Mouse (Mus musculus) hindbrain, postnatal 0 days (tissue): Measurements from ENCODE around the gene Il23a. TPM values are rescaled to one million over a fixed set of nuclear protein-coding genes. Genes with fewer than 3 reads are reported as not detected.

Experiments used
- ATAC-seq: fragments of 200-750 bp; cut with Nextera tagmentation; 2 replicates; pipeline ENCODE4 v1.8.0; 2017; ENCODE audit warnings: mild to moderate bottlenecking, moderate TSS enrichment, moderate library complexity
- DNase-seq: peaks from one replicate; pipeline ENCODE4 v3.0.0-alpha.2; 2015; ENCODE audit warnings: low spot score
- H3K27ac ChIP-seq: fragments of 300-500 bp; sonication (generic); 2 replicates; pipeline ENCODE4 v1.5.1; 2014; ENCODE audit warnings: mild to moderate bottlenecking
- H3K27me3 ChIP-seq: fragments of 300-500 bp; sonication (generic); 2 replicates; pipeline ENCODE4 v1.6.1; 2014; ENCODE audit warnings: low read length, mixed read lengths; ENCODE audit not compliant: insufficient read depth
- H3K36me3 ChIP-seq: fragments of 300-500 bp; sonication (generic); 2 replicates; pipeline ENCODE4 v1.6.1; 2014; ENCODE audit warnings: low read length, mixed read lengths; ENCODE audit not compliant: insufficient read depth
- H3K4me1 ChIP-seq: fragments of 300-500 bp; sonication (generic); 2 replicates; pipeline ENCODE4 v1.6.1; 2014; ENCODE audit warnings: antibody characterized with exemption, low read length, mixed read lengths; ENCODE audit not compliant: insufficient read depth
- H3K4me2 ChIP-seq: fragments of 300-500 bp; sonication (generic); 2 replicates; pipeline ENCODE4 v1.6.1; 2014; ENCODE audit warnings: low read depth, mild to moderate bottlenecking, low read length, moderate library complexity, mixed read lengths
- H3K4me3 ChIP-seq: fragments of 300-500 bp; sonication (generic); 2 replicates; pipeline ENCODE4 v1.5.1; 2014; ENCODE audit warnings: low read length
- H3K9ac ChIP-seq: fragments of 300-500 bp; sonication (generic); replicated peaks from 2 replicates; pipeline ENCODE4 v1.6.1; 2014; ENCODE audit warnings: mild to moderate bottlenecking, low read length, moderate library complexity, mixed read lengths
- H3K9me3 ChIP-seq: fragments of 300-500 bp; sonication (generic); 2 replicates; pipeline ENCODE4 v1.6.1; 2016; ENCODE audit warnings: low read length, mixed read lengths
- CTCF ChIP-seq: IDR thresholded peaks from 2 replicates; pipeline ENCODE4 v1.5.1; 2016; ENCODE audit warnings: antibody characterized with exemption, control low read depth, low read depth
- WGBS: fragments of 180-500 bp; shearing (Covaris S2); extraction: QIAGEN DNeasy Blood & Tissue Kit; methylation state at CpG from one replicate; pipeline ENCODE4 v1.1.7; 2014; 5-methylcytosine and 5-hydroxymethylcytosine counted together
- polyA plus RNA-seq: library from polyadenylated mRNA; unstranded; fragments of >200 nt; fragmentation: Nextera tagmentation; extraction: Ambion mirVana; gene quantifications from 2 replicates; pipeline ENCODE4 v1.2.1, GENCODE M21; 2015
- total RNA-seq: library from RNA; depleted of rRNA; stranded (reverse); fragments of >200 nt; gene quantifications from 2 replicates; pipeline ENCODE4 v1.2.3, GENCODE M21; 2014; rRNA removed

The Il23a gene
- total and polyA plus RNA-seq, 2 experiments from 2014 or later = 0.35 TPM; not detected in 1

- Histone ChIP-seq H3K4me3 (no peak overlapping the region), H3K4me2 (no peak overlapping the region), H3K9ac (no peak overlapping the region), H3K9me3 (no peaks in the 10 kb centered on the region), H3K4me1 (no peaks in the 10 kb centered on the region), H3K27me3 (no peaks in the 10 kb centered on the region), H3K36me3 (no peaks in the 10 kb centered on the region), H3K27ac (no peak overlapping the region)
- WGBS = 89% methylated on average over 5 of the region's 5 CpGs
- no peak for ATAC-seq
- TF ChIP-seq CTCF = no peak
- DNase-seq = no peak
Measured at GRCm38 (mm10) chr10:128259946-128260345, 38.6 kb downstream of the Il23a start.

DNA sequence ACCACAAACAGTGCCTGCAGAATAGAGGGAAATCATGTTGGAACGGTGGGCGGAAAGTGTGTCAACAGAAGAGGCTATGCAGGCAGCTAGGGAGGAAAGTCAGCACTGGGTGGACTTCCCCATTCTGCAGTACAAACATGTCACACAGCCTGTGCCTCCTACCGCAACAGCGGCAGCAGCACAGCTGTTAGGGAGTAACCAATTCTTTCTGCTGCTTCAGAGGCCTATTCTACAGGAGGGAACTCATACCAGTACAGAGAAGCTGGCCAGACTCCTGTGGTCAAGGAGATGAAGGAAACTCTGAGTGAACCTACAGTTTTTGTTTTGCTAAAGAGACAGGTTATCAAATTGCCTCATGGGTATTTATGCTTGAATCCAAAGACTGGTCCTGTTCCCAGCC lies 39.6 kb downstream of the Il23a start:
- no peak for TF ChIP-seq CTCF
- 72% methylated on average over 4 of the region's 4 CpGs for WGBS
- Histone ChIP-seq H3K4me3 (no peak overlapping the region), H3K36me3 (no peaks in the 10 kb centered on the region), H3K27ac (no peak overlapping the region; the same call in 1 of the 2 replicates), H3K4me1 (no peaks in the 10 kb centered on the region), H3K9me3 (no peaks in the 10 kb centered on the region), H3K27me3 (no peaks in the 10 kb centered on the region), H3K9ac (no peak overlapping the region), H3K4me2 (no peak overlapping the region)
- DNase-seq (no peak), ATAC-seq (no peak)

DNA sequence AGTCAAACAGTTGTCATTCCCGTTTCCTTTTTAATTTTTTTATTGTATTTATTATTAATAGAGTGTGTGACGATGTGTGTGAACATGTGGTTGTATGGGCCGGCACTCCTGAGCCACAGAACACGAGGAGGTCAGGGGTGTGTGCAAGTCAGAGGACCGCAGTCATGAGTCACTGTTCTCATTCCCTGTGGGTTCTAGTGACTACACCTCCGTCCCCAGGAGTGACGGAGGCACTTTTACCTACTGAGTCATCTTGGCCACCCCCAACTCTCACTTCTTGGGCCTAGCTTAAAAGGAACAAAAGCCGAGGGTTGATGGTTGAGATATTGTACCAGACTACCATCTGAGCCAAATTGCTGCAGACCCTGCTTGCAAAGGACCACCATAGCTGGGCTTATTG lies 42.2 kb downstream of the Il23a start:
- no peaks in the 10 kb centered on the region for H3K27me3 ChIP-seq
- WGBS = 91% methylated on average over 8 of the region's 8 CpGs
- H3K27ac ChIP-seq = no peak overlapping the region
- no peak overlapping the region for H3K4me3 ChIP-seq
- H3K4me2 ChIP-seq = no peak overlapping the region
- no peak for TF ChIP-seq CTCF
- no peaks in the 10 kb centered on the region for H3K9me3 ChIP-seq
- H3K9ac ChIP-seq = no peak overlapping the region
- ATAC-seq (no peak), DNase-seq (no peak)
- no peaks in the 10 kb centered on the region for H3K4me1 ChIP-seq
- H3K36me3 ChIP-seq = peaks cover 3% of the 10 kb centered on the region; the same call in 1 of the 2 replicates

DNA sequence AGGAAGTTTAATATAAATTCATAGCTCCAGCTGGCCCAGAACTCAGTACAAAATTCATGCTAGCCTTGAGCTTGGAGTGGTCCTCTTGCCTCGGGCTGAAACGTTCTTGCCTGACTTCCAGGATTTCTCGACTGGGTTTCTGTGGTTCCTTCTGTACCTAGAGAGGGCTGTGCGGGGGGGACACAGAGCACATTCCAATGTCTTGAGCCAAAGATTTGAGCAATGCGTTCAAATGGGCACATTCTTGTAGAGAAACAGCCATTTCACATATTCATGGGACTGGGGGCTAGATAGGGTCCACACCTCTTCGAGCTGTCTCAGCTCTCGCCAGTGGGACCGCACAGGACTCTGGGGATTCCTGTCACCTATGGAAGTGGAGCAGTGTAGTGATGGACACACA lies 42.6 kb downstream of the Il23a start:
- TF ChIP-seq CTCF = no peak
- H3K4me3 ChIP-seq = no peak overlapping the region
- no peak overlapping the region for H3K27ac ChIP-seq
- H3K9me3 ChIP-seq = no peaks in the 10 kb centered on the region
- ATAC-seq (no peak), DNase-seq (no peak)
- no peaks in the 10 kb centered on the region for H3K27me3 ChIP-seq
- 91% methylated on average over 8 of the region's 8 CpGs for WGBS
- H3K9ac ChIP-seq = no peak overlapping the region
- H3K36me3 ChIP-seq = peaks cover 7% of the 10 kb centered on the region
- H3K4me2 ChIP-seq = no peak overlapping the region
- H3K4me1 ChIP-seq = no peaks in the 10 kb centered on the region

GRCm38 (mm10) chr10:128253677-128254255 lies 44.8 kb downstream of the Il23a start, which contains the start of gene Apon:
Gene Apon, plus strand, starts transcription at chr10:128254096.
- Histone ChIP-seq H3K27me3 (no peaks in the 10 kb centered on the region), H3K4me3 (no peak within 1 kb of the TSS), H3K27ac (no peak within 1 kb of the TSS), H3K9ac (no peak within 1 kb of the TSS), H3K4me2 (no peak within 1 kb of the TSS), H3K9me3 (no peaks in the 10 kb centered on the region), H3K4me1 (no peaks in the 10 kb centered on the region), H3K36me3 (peaks cover 20% of the 10 kb centered on the region)
- ATAC-seq = no peak
- 79% methylated on average over 4 of the region's 4 CpGs for WGBS
- TF ChIP-seq CTCF = no peak
- no peak for DNase-seq

DNA sequence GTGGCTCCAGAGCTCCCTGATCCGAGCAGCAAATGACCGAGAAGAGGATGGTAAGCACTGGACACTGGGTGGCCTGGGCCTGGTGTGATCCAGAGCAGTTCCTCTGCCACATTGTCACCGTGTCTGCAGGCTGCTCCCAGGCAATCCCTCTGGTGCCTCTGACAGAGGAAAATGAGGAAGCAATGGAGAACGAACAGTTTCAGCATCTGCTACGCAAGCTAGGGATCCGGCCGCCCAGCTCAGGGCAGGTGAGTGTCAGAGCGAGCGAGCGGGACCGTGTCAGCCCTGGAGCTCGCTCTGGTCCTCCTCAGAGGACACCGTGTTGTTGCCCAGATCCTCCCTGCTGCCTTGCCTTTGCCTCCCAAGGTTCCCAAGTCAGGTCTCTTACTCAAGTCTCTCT lies 48.0 kb downstream of the Il23a start:
- no peak overlapping the region for H3K9ac ChIP-seq
- no peak for ATAC-seq
- no peaks in the 10 kb centered on the region for H3K27me3 ChIP-seq
- H3K4me2 ChIP-seq = no peak overlapping the region
- no peak for TF ChIP-seq CTCF
- no peaks in the 10 kb centered on the region for H3K9me3 ChIP-seq
- H3K27ac ChIP-seq = no peak overlapping the region
- 91% methylated on average over 13 of the region's 13 CpGs for WGBS
- DNase-seq = no peak
- peaks cover 20% of the 10 kb centered on the region for H3K36me3 ChIP-seq
- no peak overlapping the region for H3K4me3 ChIP-seq
- H3K4me1 ChIP-seq = no peaks in the 10 kb centered on the region

DNA sequence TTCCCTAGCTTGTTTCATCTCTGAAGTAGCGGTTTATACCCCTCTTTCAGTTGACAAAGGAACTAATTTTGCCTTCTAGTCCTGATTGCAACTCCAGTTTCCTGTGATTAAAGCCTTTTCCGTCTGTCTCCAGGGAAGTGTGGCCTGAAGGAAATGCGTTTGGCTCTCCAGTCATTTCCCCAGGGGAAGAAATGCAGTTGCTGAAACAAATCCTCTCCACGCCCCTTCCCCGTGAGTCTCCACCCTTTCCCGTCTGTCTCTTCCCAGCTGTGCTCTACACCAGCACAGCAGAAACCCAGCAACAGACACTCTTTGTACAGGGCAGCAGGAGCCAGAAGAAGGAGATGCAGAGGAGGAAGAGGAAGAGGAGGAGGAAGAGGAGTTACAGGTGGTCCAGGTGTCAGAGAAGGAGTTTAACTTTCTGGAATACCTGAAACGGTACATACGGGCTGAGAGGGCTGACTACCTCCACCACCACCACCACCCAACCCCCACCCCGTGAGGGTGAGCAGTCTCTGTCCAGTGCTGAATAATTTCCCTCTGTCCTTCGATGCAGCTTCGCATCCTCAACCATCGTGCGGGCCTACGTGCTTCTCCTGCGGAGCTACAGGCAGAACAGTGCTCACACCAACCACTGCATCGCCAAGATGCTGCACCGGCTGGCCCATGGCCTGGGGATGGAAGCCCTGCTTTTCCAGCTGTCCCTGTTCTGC lies 51.4 kb downstream of the Il23a start:
- WGBS = 77% methylated on average over 17 of the region's 17 CpGs

More for the DNA sequence above, 51.4 kb downstream of the Il23a start:
- no peak for TF ChIP-seq CTCF
- no peak overlapping the region for H3K4me3 ChIP-seq
- no peaks in the 10 kb centered on the region for H3K27me3 ChIP-seq
- H3K9ac ChIP-seq = no peak overlapping the region
- H3K27ac ChIP-seq = no peak overlapping the region
- peak; percentile 5 for DNase-seq
- no peak for ATAC-seq
- H3K9me3 ChIP-seq = no peaks in the 10 kb centered on the region
- H3K4me2 ChIP-seq = no peak overlapping the region
- no peaks in the 10 kb centered on the region for H3K4me1 ChIP-seq
- peaks cover 30% of the 10 kb centered on the region for H3K36me3 ChIP-seq

Other genes with a start within 250 kb of the Il23a start
- gene Ptges3, start 239.8 kb downstream of the Il23a start, total RNA-seq = 81.6 and 87.7 TPM in 2 replicates
- 417 and 428 TPM in 2 replicates for gene Ptges3, start 239.8 kb downstream of the Il23a start, polyA plus RNA-seq
- 6,623 and 6,768 TPM in 2 replicates for gene Atp5b, start 215.5 kb downstream of the Il23a start, total RNA-seq
- 2,401 and 2,438 TPM in 2 replicates for gene Atp5b, start 215.5 kb downstream of the Il23a start, polyA plus RNA-seq
- 14.3 and 15.0 TPM in 2 replicates for gene Baz2a, start 207.2 kb downstream of the Il23a start, total RNA-seq
- gene Baz2a, start 207.2 kb downstream of the Il23a start, polyA plus RNA-seq = 10.2 and 10.6 TPM in 2 replicates
- 11.7 and 13.2 TPM in 2 replicates for gene Rbms2, start 118.5 kb downstream of the Il23a start, total RNA-seq
- gene Rbms2, start 118.5 kb downstream of the Il23a start, polyA plus RNA-seq = 7.3 and 8.9 TPM in 2 replicates
- gene Gls2, start 104.3 kb downstream of the Il23a start, total RNA-seq = 1.9 and 6.4 TPM in 2 replicates
- 1.7 and 2.4 TPM in 2 replicates for gene Gls2, start 104.3 kb downstream of the Il23a start, polyA plus RNA-seq
- 25.8 and 29.6 TPM in 2 replicates for gene Spryd4, start 86.9 kb downstream of the Il23a start, total RNA-seq
- gene Spryd4, start 86.9 kb downstream of the Il23a start, polyA plus RNA-seq = 22.3 and 24.5 TPM in 2 replicates
- gene Mip, start 72.9 kb downstream of the Il23a start, total RNA-seq = 0.21 and 0.25 TPM in 2 replicates
- not detected in 2 replicates for gene Mip, start 72.9 kb downstream of the Il23a start, polyA plus RNA-seq
- gene Timeless, start 66.7 kb downstream of the Il23a start, total RNA-seq = 13.0 and 15.6 TPM in 2 replicates
- 15.2 and 17.0 TPM in 2 replicates for gene Timeless, start 66.7 kb downstream of the Il23a start, polyA plus RNA-seq
- gene Apon, start 44.7 kb downstream of the Il23a start, total RNA-seq = not detected in 2 replicates
- not detected in 2 replicates for gene Apon, start 44.7 kb downstream of the Il23a start, polyA plus RNA-seq
- 0.50 TPM in 1 of 2 replicates, not detected in the other for gene Apof, start 30.1 kb downstream of the Il23a start, total RNA-seq
- 0.23 and 0.41 TPM in 2 replicates for gene Apof, start 30.1 kb downstream of the Il23a start, polyA plus RNA-seq
- 7.5 and 8.5 TPM in 2 replicates for gene Stat2, start 28.2 kb downstream of the Il23a start, total RNA-seq
- 9.7 and 12.8 TPM in 2 replicates for gene Stat2, start 28.2 kb downstream of the Il23a start, polyA plus RNA-seq
- 21.2 and 25.2 TPM in 2 replicates for gene Pan2, start 4.6 kb upstream of the Il23a start, total RNA-seq
- gene Pan2, start 4.6 kb upstream of the Il23a start, polyA plus RNA-seq = 14.3 and 16.4 TPM in 2 replicates
- 42.9 and 73.3 TPM in 2 replicates for gene Cnpy2, start 23.7 kb upstream of the Il23a start, total RNA-seq
- 186 and 189 TPM in 2 replicates for gene Cnpy2, start 23.7 kb upstream of the Il23a start, polyA plus RNA-seq
- 274 and 311 TPM in 2 replicates for gene Cs, start 39.0 kb upstream of the Il23a start, total RNA-seq
- 262 and 285 TPM in 2 replicates for gene Cs, start 39.0 kb upstream of the Il23a start, polyA plus RNA-seq
- gene Coq10a, start 70.2 kb upstream of the Il23a start, total RNA-seq = 26.9 and 42.1 TPM in 2 replicates
- gene Coq10a, start 70.2 kb upstream of the Il23a start, polyA plus RNA-seq = 50.8 and 52.1 TPM in 2 replicates
- gene Ankrd52, start 78.4 kb upstream of the Il23a start, total RNA-seq = 38.8 and 39.5 TPM in 2 replicates
- gene Ankrd52, start 78.4 kb upstream of the Il23a start, polyA plus RNA-seq = 9.1 and 10.6 TPM in 2 replicates
- 0.58 and 2.3 TPM in 2 replicates for gene Slc39a5, start 102.5 kb upstream of the Il23a start, total RNA-seq
- gene Slc39a5, start 102.5 kb upstream of the Il23a start, polyA plus RNA-seq = 0.55 and 0.66 TPM in 2 replicates
- 73.9 and 98.9 TPM in 2 replicates for gene Nabp2, start 112.7 kb upstream of the Il23a start, total RNA-seq
- gene Nabp2, start 112.7 kb upstream of the Il23a start, polyA plus RNA-seq = 135 and 140 TPM in 2 replicates
- 98.1 and 105 TPM in 2 replicates for gene Rnf41, start 112.9 kb upstream of the Il23a start, total RNA-seq
- 75.8 and 76.3 TPM in 2 replicates for gene Rnf41, start 112.9 kb upstream of the Il23a start, polyA plus RNA-seq
- 174 and 181 TPM in 2 replicates for gene Smarcc2, start 160.5 kb upstream of the Il23a start, total RNA-seq
- gene Smarcc2, start 160.5 kb upstream of the Il23a start, polyA plus RNA-seq = 112 and 120 TPM in 2 replicates
- gene Myl6, start 195.4 kb upstream of the Il23a start, total RNA-seq = 565 and 585 TPM in 2 replicates
- gene Myl6, start 195.4 kb upstream of the Il23a start, polyA plus RNA-seq = 1,081 and 1,089 TPM in 2 replicates
- gene Myl6b, start 199.9 kb upstream of the Il23a start, total RNA-seq = 27.1 and 34.6 TPM in 2 replicates
- 4.2 and 4.9 TPM in 2 replicates for gene Myl6b, start 199.9 kb upstream of the Il23a start, polyA plus RNA-seq
- 22.9 and 29.0 TPM in 2 replicates for gene Esyt1, start 227.1 kb upstream of the Il23a start, total RNA-seq
- gene Esyt1, start 227.1 kb upstream of the Il23a start, polyA plus RNA-seq = 13.3 TPM in 2 replicates
- 19.3 and 19.4 TPM in 2 replicates for gene Zc3h10, start 249.0 kb upstream of the Il23a start, total RNA-seq
- gene Zc3h10, start 249.0 kb upstream of the Il23a start, polyA plus RNA-seq = 12.5 and 13.8 TPM in 2 replicates